Mouse (Mus musculus) stomach, postnatal 0 days (tissue): ENCODE data around the gene Lgals7.

Experiments used
- CTCF ChIP-seq: IDR thresholded peaks from 2 replicates; pipeline ENCODE4 v1.5.1; 2016; ENCODE audit warnings: antibody characterized with exemption, low read depth, mild to moderate bottlenecking, moderate library complexity
- EP300 ChIP-seq: optimal IDR thresholded peaks from 2 replicates; pipeline ENCODE3; 2016; ENCODE audit warnings: antibody characterized with exemption

GRCm38 (mm10) chr7:28833723-28834347 is 29.8 kb upstream of the Lgals7 start, which contains the start of gene Lgals4:
- TF ChIP-seq CTCF, result no peak
- no peak for TF ChIP-seq EP300
